Mouse (Mus musculus): ENCODE data around the gene Cxcl13.

- TF ChIP-seq CTCF (IDR thresholded peaks at IDR 0.05; ENCODE audit: borderline replicate concordance, insufficient read depth, low read length) = no peak
- TF ChIP-seq POLR2A (IDR thresholded peaks at IDR 0.05; ENCODE audit: low read depth, low read length) = no peak
Measured at GRCm38 (mm10) chr5:95925931-95926263, 30.9 kb upstream of the Cxcl13 start.
